Mouse (Mus musculus) CD8-positive naive resting alpha-beta T cell, adult 2 months (primary cell): Measurements from ENCODE around the gene Crb3.
A peak's percentile ranks its signal among the peaks of the same experiment; 100 is the strongest.

Experiments
- DNase-seq, 2 experiments: peaks; one replicate each; pipeline ENCODE4 v3.0.0; 2022; ENCODE audit warnings: low read depth in 2 of 2, low spot score in 2 of 2

Crb3 gene

DNA sequence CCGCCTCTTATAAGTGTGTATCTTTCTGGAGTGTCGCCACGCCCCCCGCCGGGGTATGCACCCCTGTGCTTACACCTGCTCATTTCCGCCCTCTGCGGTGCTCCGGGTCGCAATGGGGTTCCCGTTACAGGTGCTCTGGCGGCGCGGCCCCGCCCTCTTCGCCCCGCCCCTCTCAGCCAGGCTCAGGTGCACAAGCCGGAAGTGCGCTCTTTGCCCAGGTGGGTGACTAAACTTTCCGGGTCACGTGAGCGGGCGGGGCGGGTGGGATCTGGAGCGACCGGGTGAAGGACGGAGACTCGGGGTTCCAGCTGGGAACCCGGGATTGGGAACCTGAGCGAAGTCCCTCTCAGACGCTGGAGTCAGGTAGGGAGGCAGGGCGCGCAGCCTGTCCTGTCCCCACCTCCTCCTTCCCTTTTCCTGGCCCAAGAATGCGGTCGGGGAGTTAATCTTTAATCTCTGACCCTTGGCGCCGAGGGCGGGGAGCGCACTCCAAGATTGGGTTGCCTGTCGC, 3.2 kb downstream of the Crb3 start:
- peak in 1 of 2 experiments; percentile 33 for DNase-seq

DNA sequence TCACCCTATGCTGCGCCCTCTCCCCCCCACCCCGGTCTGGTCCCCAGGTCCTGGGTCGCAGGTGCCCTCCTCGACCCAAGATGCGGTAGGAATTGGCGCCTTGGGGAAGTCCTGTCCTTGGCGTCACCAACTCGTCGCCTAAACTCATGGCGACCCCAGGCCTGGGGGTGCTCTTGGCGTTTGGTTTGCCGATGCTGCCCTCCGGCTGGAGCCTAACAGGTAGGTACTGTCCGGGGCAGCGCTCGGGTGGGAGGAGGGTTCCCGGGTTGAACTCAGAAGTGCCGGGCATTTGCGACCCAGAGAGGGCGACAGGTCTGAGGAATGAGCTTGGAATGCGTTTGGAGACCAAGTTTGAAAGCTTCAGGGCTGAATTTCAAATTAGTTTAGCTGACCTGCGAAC, 3.6 kb downstream of the Crb3 start:
- no peak for DNase-seq

DNA sequence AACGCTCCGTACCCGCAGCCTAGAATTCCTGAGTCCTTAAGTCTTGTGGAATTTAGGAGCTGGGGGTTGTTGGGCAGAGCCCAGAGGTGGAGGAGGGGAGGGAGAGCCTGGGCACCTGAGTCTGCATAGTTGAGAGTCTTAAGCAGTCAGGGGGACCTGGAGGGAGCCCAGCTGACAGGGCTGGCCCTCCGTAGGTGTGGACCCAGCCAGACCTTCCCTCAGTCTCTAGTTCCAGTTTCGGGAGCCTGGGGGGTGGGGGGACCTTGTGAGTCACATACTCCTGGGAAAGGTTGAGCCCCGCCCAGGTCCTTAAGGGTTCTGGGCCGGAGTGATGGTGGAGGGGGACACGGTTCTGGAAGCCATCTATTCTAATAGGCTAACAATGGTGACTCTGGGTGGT, 4.1 kb downstream of the Crb3 start:
- DNase-seq, result no peak

DNA sequence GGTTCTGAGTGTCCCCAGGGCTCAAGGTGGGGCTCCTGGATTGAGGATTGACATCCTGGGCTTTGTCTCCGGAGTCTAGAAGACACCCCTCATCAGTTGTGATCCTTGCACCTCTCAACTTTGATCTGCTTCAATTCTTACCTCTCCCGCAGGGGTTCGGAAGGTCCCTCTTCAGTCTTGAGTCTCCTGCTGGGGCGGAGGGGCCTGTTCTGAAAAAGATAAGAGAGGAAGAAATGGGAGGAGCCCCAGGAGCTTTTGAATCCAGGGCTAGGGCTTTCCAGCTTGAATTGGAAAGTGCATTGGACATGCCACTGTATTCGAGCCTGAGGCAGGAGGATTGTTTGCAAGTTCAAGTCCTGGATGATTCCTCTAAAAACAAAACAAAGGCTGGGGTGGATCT, 8.0 kb downstream of the Crb3 start:
- DNase-seq, result no peak

DNA sequence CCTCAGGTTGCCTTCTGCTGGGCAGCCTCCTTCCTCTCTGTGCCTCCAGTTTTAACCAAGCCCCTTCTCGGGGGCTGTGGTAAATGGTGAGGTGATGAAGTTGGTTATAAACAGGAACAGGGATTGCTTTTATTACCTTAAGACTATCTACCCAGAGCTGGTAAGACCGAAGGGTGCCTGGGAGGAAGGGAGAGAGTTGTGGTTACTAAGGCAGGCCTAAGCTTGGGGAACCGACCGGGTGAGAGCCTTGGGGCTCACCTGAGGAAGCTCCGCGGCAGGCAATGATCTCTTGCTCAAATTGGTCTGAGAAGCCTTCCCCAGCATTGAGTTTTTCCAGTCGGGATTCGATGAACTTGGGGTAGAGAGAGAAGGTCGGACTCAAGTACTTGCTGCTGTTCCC, 11.4 kb downstream of the Crb3 start:
- no peak for DNase-seq

DNA sequence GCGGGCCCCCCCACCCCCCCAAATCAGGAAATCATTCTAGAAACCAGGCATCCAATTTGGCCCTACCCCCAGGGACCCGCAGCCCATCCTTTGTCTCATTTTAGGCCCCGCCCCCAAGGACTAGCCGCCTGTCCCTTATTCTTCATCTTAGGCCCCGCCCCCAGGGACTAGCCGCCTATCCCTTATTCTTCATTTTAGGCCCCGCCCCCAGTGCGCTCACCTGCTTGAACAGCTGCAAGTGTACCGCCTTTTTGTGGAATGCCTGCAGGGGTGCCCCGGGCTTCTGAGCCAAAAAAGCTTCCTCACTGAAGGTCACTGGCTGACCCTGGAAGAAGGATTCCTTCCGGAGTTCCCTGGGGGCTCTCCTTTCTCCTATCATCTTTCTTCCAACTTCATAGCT, 11.8 kb downstream of the Crb3 start:
- DNase-seq, result no peak

DNA sequence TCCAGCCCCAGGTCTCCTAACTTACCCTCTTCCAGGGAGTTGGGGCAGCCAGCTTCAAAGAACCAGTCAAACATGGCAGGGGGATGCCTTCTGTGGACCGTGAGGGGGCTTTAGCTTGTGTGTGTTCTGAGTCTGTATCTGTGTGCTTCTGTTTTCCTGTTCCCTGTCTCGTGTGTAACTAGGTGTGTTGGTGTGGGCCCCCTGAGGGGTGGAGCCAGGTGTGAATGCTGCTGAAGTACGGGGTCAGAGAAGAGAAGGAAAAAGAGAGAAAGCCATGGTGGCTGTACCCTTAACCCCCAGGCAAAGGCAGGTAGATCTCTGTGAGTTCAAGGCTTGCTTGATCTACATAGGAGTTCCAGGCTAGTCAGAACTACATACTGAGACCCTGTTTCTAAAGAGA, 18.0 kb downstream of the Crb3 start:
- DNase-seq, result no peak

DNA sequence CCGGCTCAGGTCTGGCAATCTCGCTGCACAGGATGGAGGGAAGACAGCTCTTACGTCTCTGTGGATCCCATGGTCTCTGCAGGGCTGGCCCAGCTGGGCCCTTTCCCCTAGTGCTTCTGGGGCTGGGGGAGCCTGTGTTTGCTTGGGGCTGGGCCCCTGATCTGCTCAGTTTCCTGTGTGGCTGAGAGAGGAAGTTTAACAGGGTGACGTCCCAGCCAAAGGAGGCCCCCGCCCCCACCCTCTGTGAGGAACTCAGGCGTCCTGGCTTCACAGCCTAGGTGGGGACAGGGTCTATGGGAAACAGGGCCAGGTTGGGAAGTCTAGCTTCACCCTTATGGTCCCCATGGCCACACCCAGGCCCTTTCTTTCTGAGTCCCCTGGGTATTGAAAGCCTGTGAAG, 19.4 kb downstream of the Crb3 start, which contains the start of gene Dennd1c:
Gene Dennd1c, minus strand, starts transcription at position 179 of the 400 bp plus-strand sequence.
- DNase-seq, result peak; percentile 49 to 65

DNA sequence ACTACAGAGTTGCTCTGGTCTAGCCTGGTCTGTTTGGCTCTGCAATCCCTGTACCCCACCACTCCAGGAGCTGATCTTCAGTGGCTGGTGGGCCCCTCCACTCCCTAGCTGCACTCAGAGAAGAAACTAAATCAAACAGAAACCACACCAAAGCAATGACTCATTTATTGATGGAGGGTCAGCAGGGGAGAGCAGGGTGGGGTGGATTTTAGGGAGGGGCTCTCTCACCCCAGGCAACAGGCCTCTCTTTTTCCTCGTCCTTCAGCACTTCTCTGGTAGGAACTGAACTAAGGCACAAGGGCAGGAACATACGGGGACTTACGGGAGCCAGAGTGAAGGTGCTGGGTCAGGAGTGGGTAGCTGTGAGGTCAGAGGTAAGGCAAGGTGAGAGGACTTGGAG, 21.0 kb downstream of the Crb3 start:
- DNase-seq, result no peak

DNA sequence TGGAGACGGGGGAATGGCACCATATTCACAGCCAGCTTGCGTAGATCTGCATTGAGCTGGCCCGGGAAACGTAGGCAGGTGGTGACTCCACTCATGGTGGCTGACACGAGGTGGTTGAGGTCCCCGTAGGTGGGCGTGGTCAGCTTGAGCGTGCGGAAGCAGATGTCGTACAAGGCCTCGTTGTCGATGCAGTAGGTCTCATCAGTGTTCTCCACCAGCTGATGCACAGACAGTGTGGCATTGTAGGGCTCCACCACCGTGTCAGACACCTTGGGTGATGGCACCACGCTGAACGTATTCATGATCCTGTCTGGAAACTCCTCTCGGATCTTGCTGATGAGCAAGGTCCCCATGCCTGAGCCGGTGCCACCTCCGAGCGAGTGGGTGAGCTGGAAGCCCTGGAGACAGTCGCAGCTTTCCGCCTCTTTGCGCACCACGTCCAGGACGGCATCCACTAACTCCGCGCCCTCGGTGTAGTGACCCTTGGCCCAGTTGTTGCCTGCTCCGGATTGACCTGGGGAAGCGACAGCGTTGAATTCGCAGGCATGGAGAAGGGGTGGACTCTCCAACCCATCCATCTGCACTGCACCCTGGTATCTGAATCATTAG, 22.4 kb downstream of the Crb3 start:
- DNase-seq, result no peak

DNA sequence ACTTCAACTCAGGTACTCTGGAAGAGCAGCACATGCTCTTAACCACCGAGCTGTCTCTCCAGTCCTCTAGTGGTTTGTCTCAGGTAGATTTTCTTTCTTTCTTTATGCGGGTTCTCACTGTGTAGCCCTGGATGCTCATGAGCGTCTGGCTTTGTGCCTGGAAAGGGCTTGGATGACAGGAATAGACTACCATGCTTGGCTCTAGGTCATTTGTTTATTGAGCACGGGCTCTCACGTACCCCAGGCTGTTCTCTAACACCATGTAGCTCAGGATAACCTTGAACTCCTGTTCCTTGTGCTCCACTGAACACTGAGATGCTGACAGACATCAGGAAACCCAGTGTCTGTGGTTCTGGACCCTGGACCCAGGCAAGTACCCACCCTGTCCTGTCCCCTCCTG, 23.6 kb downstream of the Crb3 start:
- DNase-seq, result no peak

DNA sequence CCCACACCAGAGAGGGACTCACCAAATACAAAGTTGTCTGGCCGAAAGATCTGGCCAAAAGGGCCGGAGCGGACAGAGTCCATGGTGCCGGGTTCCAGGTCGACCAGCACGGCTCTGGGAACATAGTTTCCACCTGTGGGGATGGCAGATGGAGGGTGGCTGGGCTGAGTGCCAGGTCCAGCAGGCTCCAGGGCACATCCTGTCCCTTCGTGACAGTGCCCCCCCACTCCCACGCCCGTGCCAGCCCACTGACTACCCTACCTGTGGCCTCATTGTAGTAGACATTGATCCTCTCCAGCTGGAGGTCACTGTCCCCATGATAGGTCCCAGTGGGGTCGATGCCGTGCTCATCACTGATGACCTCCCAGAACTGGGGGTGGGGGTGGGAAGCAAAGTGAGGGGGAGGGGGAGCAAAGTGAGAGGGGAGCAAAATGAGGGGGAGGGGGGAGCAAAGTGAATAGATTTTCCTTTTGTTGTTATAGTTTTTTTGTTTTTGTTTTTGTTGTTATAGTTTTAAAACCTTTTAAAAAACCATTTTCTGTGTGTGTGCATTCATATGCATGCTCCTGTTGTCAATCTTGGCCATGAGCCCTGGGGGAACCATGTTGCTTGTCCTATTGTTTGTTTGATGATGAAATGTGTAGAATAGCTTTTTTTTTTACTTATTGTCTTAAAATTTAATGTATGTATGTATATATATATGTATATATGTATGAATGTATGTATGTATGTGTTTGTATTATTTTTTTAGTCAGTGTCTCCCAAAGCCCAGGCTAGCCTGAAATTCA, 27.3 kb downstream of the Crb3 start:
- no peak for DNase-seq

DNA sequence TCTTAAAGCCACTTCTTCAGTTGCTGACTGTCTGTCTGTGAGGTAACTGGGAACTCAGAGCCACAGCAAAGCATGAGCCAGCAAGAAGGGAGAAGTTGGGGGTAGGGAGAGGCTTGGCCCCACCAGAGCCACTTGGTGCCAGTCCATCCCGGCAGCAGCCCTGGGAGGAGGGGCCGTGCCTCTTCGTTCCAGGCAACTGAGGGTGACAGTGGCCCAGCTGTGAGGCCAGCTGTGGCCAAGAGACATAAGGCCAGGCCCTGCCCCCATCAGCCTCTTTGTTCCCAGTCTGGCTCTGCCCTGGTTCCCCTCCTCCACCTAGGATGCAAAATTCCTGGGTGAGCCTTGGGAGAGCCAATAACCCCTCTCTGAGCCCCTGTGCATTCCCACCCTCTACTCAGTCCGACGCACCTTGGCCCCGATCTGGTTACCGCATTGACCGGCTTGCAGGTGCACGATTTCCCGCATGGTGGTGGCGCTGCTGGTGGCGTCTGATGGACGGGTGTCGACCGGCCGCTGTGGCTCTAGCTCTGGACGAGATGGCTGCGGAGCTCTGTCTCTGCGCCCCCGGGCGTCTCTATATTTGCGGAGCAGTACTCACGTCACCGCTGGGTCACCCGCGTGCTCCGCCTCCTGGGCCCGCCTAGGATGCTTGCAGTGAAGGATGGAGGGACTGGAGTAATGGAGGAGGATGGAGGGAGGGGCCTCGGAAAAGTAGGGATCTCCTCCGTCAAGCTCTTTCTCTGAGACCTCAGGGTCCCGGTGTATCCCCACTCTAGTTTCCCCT, 28.3 kb downstream of the Crb3 start, which contains the start of gene Tubb4a:
Gene Tubb4a, minus strand, starts transcription at position 734 of the 784 bp plus-strand sequence.
- DNase-seq, result no peak

DNA sequence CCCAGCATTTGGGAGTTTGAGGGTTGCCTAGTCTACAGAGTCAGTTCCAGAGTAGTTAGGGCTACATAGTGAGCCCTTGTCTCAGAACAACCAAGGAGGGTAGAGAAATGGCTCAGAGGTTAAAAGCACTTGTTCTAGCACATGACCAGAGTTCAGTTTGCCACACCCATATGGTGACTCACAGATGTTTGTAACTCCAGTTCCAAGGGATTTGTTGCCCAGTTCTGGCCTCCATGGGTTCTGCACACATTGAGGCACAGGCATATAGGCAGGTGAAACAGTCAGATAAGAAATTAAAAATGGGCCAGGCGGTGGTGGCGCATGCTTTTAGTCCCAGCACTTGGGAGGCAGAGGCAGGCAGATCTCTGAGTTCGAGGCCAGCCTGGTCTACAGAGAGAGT, 35.3 kb downstream of the Crb3 start:
- DNase-seq, result no peak

DNA sequence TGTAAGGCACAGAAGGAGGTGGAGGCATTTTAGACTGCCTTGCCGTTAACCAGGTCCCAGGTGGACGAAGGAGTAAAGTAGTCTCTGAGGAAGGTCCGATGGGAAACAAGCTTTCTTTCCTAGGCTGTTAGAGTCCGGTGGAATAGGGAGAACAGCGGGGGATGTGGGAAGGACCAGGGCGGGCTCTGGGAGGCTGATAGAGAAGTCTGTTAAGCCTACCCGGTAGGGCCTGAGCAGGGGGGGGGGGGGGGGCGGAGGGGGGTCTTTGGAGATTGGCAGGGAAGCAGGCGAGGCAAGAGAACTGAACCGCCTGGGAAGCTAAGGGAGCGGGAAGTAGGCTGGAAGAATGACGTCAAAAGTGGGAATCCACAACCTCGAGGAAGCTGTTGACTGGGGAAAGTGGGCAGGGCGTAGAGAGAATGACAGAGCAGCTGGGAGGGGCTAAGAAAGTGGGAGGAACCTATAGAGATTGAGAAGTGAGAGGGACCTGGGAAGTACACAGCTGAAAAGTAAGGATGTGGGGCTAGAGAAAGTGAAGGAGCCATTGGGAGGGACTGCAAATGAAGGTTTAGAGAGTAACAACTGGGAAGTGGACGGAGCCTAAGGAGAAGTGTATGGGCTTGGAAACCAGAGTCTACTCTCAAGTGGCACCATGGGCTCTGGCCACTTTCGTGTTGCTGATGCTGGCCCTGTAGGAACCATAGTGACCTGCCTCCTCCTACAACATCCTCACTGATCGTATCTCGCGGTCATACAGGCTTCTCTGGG, 37.1 kb downstream of the Crb3 start:
- peak in 1 of 2 experiments; percentile 20 for DNase-seq

DNA sequence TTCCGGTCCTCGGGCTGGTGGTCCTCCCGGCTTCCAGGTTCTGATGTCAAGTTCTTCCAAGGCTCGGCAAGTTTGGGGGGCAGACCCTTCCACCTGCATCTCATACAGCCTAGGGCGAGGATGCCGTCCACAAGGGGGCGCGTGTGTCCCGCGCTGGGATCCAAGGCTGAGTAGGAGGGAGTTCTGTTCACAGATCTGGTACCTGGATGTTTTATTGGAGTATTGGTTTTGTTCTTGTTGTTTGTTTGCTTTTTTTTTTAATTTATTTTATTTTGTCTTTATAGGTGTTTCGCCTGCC, 37.7 kb downstream of the Crb3 start:
- DNase-seq, result peak; percentile 83 to 88

DNA sequence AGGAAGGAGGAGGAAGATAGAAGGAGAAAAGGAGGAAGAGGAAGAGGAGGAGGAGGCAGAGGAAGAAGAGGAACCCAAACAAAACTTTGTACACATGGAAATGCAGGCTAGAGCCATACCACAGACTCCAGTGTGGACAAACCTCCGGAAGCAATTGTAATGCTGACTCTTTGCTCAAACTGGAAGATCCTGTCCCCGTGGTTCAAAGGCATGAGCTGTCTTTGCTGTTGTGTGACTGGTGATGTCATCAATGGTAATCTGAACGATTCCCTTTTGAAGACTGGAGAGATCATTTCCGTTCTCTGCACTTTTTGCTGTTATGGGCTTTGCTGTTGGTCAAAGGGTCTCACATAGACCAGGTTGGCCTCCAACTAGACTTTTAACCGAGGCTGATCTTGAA, 39.4 kb downstream of the Crb3 start:
- no peak for DNase-seq

DNA sequence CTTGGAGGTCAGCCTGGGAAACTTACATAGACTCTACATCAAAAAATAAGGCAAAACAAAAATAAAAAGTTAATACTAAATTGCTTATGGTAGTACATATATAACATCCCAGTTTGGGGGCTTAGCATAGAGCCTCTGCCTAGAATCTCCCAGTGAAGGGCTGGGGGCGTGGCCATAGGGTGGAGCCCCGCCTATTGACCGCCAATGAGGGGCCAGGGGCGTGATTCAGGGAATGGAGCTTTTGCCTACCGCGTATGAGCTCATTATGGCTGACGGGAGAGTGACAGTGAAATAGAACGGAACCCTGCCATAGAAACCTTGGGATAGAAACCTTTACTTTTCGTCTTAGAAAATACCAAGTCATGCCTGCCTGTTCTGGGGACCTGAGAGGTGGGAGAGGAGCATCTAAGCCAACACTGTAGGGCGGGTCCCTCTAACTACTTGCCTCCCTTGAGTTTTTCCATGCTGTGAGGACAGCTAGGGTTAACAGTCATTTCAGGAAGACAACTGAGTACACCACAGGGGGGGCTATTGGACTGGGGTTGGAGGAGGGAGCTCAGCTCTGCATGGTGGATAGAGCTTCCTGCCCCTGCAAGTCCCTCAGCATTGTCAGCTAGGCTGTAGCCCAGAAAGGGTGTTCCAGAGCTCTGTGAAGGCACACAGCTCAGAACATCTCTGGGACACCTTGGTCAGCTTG, 40.9 kb downstream of the Crb3 start:
- DNase-seq, result no peak

DNA sequence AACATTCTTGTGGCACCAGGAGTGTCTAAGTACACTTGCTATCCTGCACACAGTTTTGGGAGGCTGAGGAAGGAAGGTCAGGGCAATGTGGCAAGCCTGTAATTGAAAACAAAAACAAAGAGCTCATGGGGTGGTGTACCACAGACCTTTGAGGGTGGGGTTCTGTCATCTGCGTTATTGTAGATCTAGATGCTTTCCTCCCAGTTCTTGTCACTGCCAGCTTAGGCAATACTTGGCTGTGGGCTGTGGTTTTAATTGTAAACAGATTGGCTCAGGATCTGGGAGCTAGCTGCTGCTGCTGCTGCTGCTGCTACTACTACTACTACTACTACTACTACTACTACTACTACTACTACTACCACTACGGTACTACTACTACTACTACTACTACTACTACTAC, 43.4 kb downstream of the Crb3 start:
- DNase-seq, result no peak

DNA sequence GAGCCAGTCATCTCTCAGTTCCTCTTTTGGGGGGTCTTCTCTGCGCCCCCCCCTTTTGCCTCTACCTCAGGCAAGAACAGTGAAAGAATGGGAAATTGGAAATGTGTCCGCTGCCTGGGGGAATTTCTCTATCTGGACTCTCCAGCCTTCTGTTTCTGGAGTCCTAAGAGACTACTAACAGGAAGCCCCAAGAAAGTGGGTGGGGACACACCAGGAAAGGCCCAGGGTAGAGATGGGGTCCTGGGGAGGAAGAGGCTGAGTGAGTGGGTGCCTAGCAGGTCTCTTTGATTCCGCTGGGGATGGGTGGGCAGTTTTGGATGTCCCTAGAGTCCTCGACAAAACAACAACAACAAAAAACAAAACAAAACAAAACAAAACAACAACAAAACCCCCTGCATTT, 45.6 kb downstream of the Crb3 start:
- DNase-seq, result no peak
